Mouse (Mus musculus) MEL (cell line): ENCODE data around the gene Psmb5. TPM values are rescaled to one million over a fixed set of nuclear protein-coding genes. Genes with fewer than 3 reads are reported as not detected.
A peak's percentile ranks its signal among the peaks of the same experiment; 100 is the strongest.

Source experiments
- DNase-seq: peaks from one replicate; pipeline ENCODE4 v3.0.0; 2011; ENCODE audit warnings: low read depth, low spot score
- H3K27ac ChIP-seq: 2 replicates; pipeline ENCODE4 v1.5.1; 2012; ENCODE audit warnings: low read depth, mild to moderate bottlenecking, control low read depth, low read length, moderate library complexity; ENCODE audit not compliant: control insufficient read depth
- H3K27me3 ChIP-seq, 2 experiments: fragments of 150-350 bp in 1 of 2; sonication (generic) in 1 of 2; 2 replicates each; pipeline ENCODE4 v1.6.1; 2012; ENCODE audit warnings: low read length in 2 of 2, mild to moderate bottlenecking in 2 of 2, improper control_type of control experiment in 1 of 2, moderate library complexity in 1 of 2; ENCODE audit not compliant: insufficient read depth in 2 of 2, control insufficient read depth in 1 of 2
- H3K36me3 ChIP-seq, 2 experiments: 2 replicates each; pipeline ENCODE4 v1.6.1; 2012 to 2014; ENCODE audit warnings: low read length in 2 of 2, improper control_type of control experiment in 1 of 2, inconsistent platforms in 1 of 2, mild to moderate bottlenecking in 1 of 2; ENCODE audit not compliant: insufficient read depth in 2 of 2, control insufficient read depth in 1 of 2
- H3K4me1 ChIP-seq, 2 experiments: fragments of 150-350 bp in 1 of 2; sonication (generic) in 1 of 2; 2 replicates each; pipeline ENCODE4 v1.6.1; 2012; ENCODE audit warnings: low read length in 2 of 2, improper control_type of control experiment in 1 of 2, mild to moderate bottlenecking in 1 of 2; ENCODE audit not compliant: insufficient read depth in 2 of 2, control insufficient read depth in 1 of 2
- H3K4me3 ChIP-seq, 2 experiments: fragments of 150-350 bp in 1 of 2; sonication (generic) in 1 of 2; 2 replicates each; pipeline ENCODE4 v1.5.1; 2012; ENCODE audit warnings: low read depth in 2 of 2, low read length in 2 of 2, mild to moderate bottlenecking in 2 of 2, moderate library complexity in 2 of 2, control low read depth in 1 of 2, improper control_type of control experiment in 1 of 2; ENCODE audit not compliant: control insufficient read depth in 1 of 2, insufficient read depth in 1 of 2
- H3K79me2 ChIP-seq: 2 replicates; pipeline ENCODE4 v1.6.1; 2012; ENCODE audit warnings: mild to moderate bottlenecking, low read length, moderate library complexity; ENCODE audit not compliant: control insufficient read depth, poor library complexity, insufficient read depth
- H3K9ac ChIP-seq: 2 replicates; pipeline ENCODE4 v1.6.1; 2012; ENCODE audit warnings: low read depth, mild to moderate bottlenecking, control low read depth, low read length, moderate library complexity; ENCODE audit not compliant: control insufficient read depth, poor library complexity, severe bottlenecking
- H3K9me3 ChIP-seq: fragments of 150-350 bp; sonication (generic); replicated peaks from 2 replicates; pipeline ENCODE4 v1.6.1; 2012; ENCODE audit warnings: mild to moderate bottlenecking, low read length, improper control_type of control experiment, moderate library complexity; ENCODE audit not compliant: insufficient read depth
- EP300 ChIP-seq, 2 experiments: IDR thresholded peaks; 2 replicates each; pipeline ENCODE4 v1.6.1; 2011; ENCODE audit warnings: improper control_type of control experiment in 2 of 2, low read length in 2 of 2, low read depth in 1 of 2, mild to moderate bottlenecking in 1 of 2
- KAT2A ChIP-seq: conservative IDR thresholded peaks from 2 replicates; pipeline ENCODE4 v1.6.1; 2012; ENCODE audit warnings: low read depth, low read length, improper control_type of control experiment, inconsistent platforms
- MAFK ChIP-seq: IDR thresholded peaks from 2 replicates; pipeline ENCODE4 v1.6.1; 2011; ENCODE audit warnings: low read depth, mild to moderate bottlenecking, low read length, improper control_type of control experiment, borderline replicate concordance
- MAX ChIP-seq: IDR thresholded peaks from 2 replicates; pipeline ENCODE4 v1.6.1; 2011; ENCODE audit warnings: low read length, improper control_type of control experiment
- MYC ChIP-seq: IDR thresholded peaks from 2 replicates; pipeline ENCODE4 v1.6.1; 2011; ENCODE audit warnings: low read depth, mild to moderate bottlenecking, low read length, improper control_type of control experiment, moderate library complexity
- POLR2AphosphoS2 ChIP-seq: IDR thresholded peaks from 2 replicates; pipeline ENCODE4 v1.6.1; 2011; ENCODE audit warnings: low read length, improper control_type of control experiment
- POLR2AphosphoS5 ChIP-seq: IDR thresholded peaks from 2 replicates; pipeline ENCODE4 v1.6.1; 2012; ENCODE audit warnings: low read depth, borderline replicate concordance, mild to moderate bottlenecking, inconsistent platforms, low read length, moderate library complexity, mixed read lengths
- RAD21 ChIP-seq: IDR thresholded peaks from 2 replicates; pipeline ENCODE4 v1.6.1; 2011; ENCODE audit warnings: mild to moderate bottlenecking, low read depth, low read length, improper control_type of control experiment
- SIN3A ChIP-seq: IDR thresholded peaks from 2 replicates; pipeline ENCODE4 v1.6.1; 2012; ENCODE audit warnings: low read length, improper control_type of control experiment, inconsistent platforms
- TBP ChIP-seq: IDR thresholded peaks from 2 replicates; pipeline ENCODE4 v1.8.0; 2011; ENCODE audit warnings: low read depth, low read length, improper control_type of control experiment
- TCF12 ChIP-seq: IDR thresholded peaks from 2 replicates; pipeline ENCODE4 v1.6.1; 2014; ENCODE audit warnings: low read depth, mild to moderate bottlenecking, inconsistent platforms, low read length, improper control_type of control experiment, moderate library complexity
- UBTF ChIP-seq: IDR thresholded peaks from 2 replicates; pipeline ENCODE4 v1.6.1; 2012; ENCODE audit warnings: low read depth, mild to moderate bottlenecking, inconsistent platforms, low read length, improper control_type of control experiment, moderate library complexity, borderline replicate concordance; ENCODE audit not compliant: insufficient read depth
- USF2 ChIP-seq, 2 experiments: IDR thresholded peaks; 2 replicates each; pipeline ENCODE4 v1.6.1; 2011 to 2012; ENCODE audit warnings: improper control_type of control experiment in 2 of 2, low read length in 2 of 2, borderline replicate concordance in 1 of 2, inconsistent platforms in 1 of 2, low read depth in 1 of 2, mild to moderate bottlenecking in 1 of 2; ENCODE audit not compliant: insufficient read depth in 1 of 2
- ZNF384 ChIP-seq: IDR thresholded peaks from 2 replicates; pipeline ENCODE4 v1.6.1; 2012; ENCODE audit warnings: low read depth, mild to moderate bottlenecking, inconsistent platforms, low read length, improper control_type of control experiment
- polyA plus RNA-seq, 2 experiments: library from polyadenylated mRNA; stranded (reverse) in 1 of 2; unstranded in 1 of 2; fragments of >175 nt in 1 of 2; fragments of >200 nt in 1 of 2; gene quantifications; 2 replicates each; pipeline versions ENCODE4 v1.2.1 to v1.2.4; 2012; ENCODE audit warnings: low replicate concordance in 2 of 2, low read depth in 1 of 2; ENCODE audit not compliant: insufficient read length in 2 of 2, insufficient read depth in 1 of 2, missing spikeins in 1 of 2
- total RNA-seq: library from RNA; depleted of rRNA; stranded (reverse); fragments of 300-350 nt; gene quantifications from 2 replicates; pipeline ENCODE4 v1.2.3, GENCODE M21; 2012

Gene Psmb5
- total and polyA plus RNA-seq, 3 experiments, result 305 to 546 (median 318) TPM

- H3K27me3 ChIP-seq, result no peaks in the 10 kb centered on the region
- no peaks in the 10 kb centered on the region for H3K9me3 ChIP-seq
- no peak overlapping the region for H3K4me3 ChIP-seq
- no peak overlapping the region for H3K27ac ChIP-seq
- peaks cover 11 to 12% of the 10 kb centered on the region in 2 experiments; a peak in 3 of 4 replicates for H3K36me3 ChIP-seq
- no peak for DNase-seq
- no peak for TF ChIP-seq POLR2AphosphoS5
- TF ChIP-seq SIN3A, result no peak
- TF ChIP-seq TBP, result no peak
- TF ChIP-seq USF2 (IDR thresholded peaks at IDR 0.05; ENCODE audit: borderline replicate concordance in 1 of 2, insufficient read depth in 1 of 2, low read depth in 1 of 2, low read length in 2 of 2), result no peak
- no peak for TF ChIP-seq KAT2A
- no peak for TF ChIP-seq UBTF
- no peak for TF ChIP-seq MAFK
- H3K9ac ChIP-seq, result no peak overlapping the region
- peaks cover 6 to 15% of the 10 kb centered on the region in 2 experiments; a peak in 3 of 4 replicates for H3K4me1 ChIP-seq
- H3K79me2 ChIP-seq, result no peaks in the 10 kb centered on the region; the same call in none of the 2 replicates
These were observed 26.5 kb upstream of the Psmb5 start for GRCm38 (mm10) chr14:54644294-54644693.

GRCm38 (mm10) chr14:54643011-54643410, 25.2 kb upstream of the Psmb5 start:
- TF ChIP-seq POLR2AphosphoS2, result no peak
- TF ChIP-seq TCF12, result peak; percentile 10; the same call in 1 of the 2 replicates

GRCm38 (mm10) chr14:54642224-54642944, 24.6 kb upstream of the Psmb5 start:
- Histone ChIP-seq H3K36me3 (peaks cover under 1 to 6% of the 10 kb centered on the region in 2 experiments; a peak in 3 of 4 replicates), H3K27me3 (no peaks in the 10 kb centered on the region), H3K4me1 (peaks cover 4% of the 10 kb centered on the region in 2 experiments; a peak in 2 of 4 replicates), H3K4me3 (no peak overlapping the region), H3K9ac (no peak overlapping the region), H3K79me2 (no peaks in the 10 kb centered on the region; the same call in 1 of the 2 replicates), H3K9me3 (no peaks in the 10 kb centered on the region), H3K27ac (no peak overlapping the region)
- peak; percentile 29 for DNase-seq
- TF ChIP-seq MYC (no peak), EP300 (IDR thresholded peaks at IDR 0.05; ENCODE audit: low read depth in 1 of 2, low read length in 2 of 2) (no peak), TBP (no peak), RAD21 (no peak), MAX (no peak), ZNF384 (no peak)

More at GRCm38 (mm10) chr14:54643011-54643410, 25.2 kb upstream of the Psmb5 start:
- Histone ChIP-seq H3K27me3 (no peaks in the 10 kb centered on the region), H3K36me3 (peaks cover 3 to 6% of the 10 kb centered on the region in 2 experiments; a peak in 3 of 4 replicates), H3K4me1 (peaks cover 4 to 6% of the 10 kb centered on the region in 2 experiments; a peak in 3 of 4 replicates), H3K27ac (peak overlapping the region; percentile 44), H3K4me3 (no peak overlapping the region), H3K9me3 (no peaks in the 10 kb centered on the region), H3K9ac (no peak overlapping the region), H3K79me2 (no peaks in the 10 kb centered on the region; the same call in 1 of the 2 replicates)
- DNase-seq, result peak; percentile 38
